Mouse (Mus musculus) fat pad, adult 2 months (tissue): ENCODE measurements around the gene Ropn1.
"Not testable (repeated sequence)": the region's sequence is repeated elsewhere in the genome, so short reads cannot be mapped to it uniquely, and the experiment has no call there.

Source experiments
- DNase-seq: peaks from one replicate; pipeline ENCODE4 v3.0.0-alpha.2; 2011; ENCODE audit warnings: low read depth, low spot score; ENCODE audit errors: extremely low read depth

The Ropn1 gene

GRCm38 (mm10) chr16:34649621-34650020, at the start of gene Ropn1:
Gene Ropn1 (plus strand): TSS chr16:34649921.
- DNase-seq = no peak

- DNase-seq = peak; percentile 54
Measured at GRCm38 (mm10) chr16:34601954-34602353, 47.8 kb upstream of the Ropn1 start.

- peak; percentile 95 for DNase-seq
Measured at GRCm38 (mm10) chr16:34603076-34603475, 46.6 kb upstream of the Ropn1 start.

GRCm38 (mm10) chr16:34603854-34604253, 45.9 kb upstream of the Ropn1 start:
- no peak for DNase-seq

- no peak for DNase-seq
Measured at GRCm38 (mm10) chr16:34605679-34606078, 44.0 kb upstream of the Ropn1 start.

GRCm38 (mm10) chr16:34610137-34610536, 39.6 kb upstream of the Ropn1 start:
- DNase-seq = no peak

GRCm38 (mm10) chr16:34614021-34614420, 35.7 kb upstream of the Ropn1 start:
- no peak for DNase-seq

- no peak for DNase-seq
Measured at GRCm38 (mm10) chr16:34627591-34627990, 22.1 kb upstream of the Ropn1 start.

- no peak for DNase-seq
Measured at GRCm38 (mm10) chr16:34628397-34628796, 21.3 kb upstream of the Ropn1 start.

- DNase-seq = no peak
Measured at GRCm38 (mm10) chr16:34635557-34635956, 14.2 kb upstream of the Ropn1 start.

- DNase-seq = no peak
Measured at GRCm38 (mm10) chr16:34643511-34644259, 6.0 kb upstream of the Ropn1 start.

GRCm38 (mm10) chr16:34653023-34653422, 3.3 kb downstream of the Ropn1 start:
- no peak for DNase-seq

- DNase-seq = not testable (repeated sequence)
Measured at GRCm38 (mm10) chr16:34657566-34657965, 7.8 kb downstream of the Ropn1 start.

GRCm38 (mm10) chr16:34657983-34658382, 8.3 kb downstream of the Ropn1 start:
- no peak for DNase-seq

- DNase-seq = no peak
Measured at GRCm38 (mm10) chr16:34658388-34658787, 8.7 kb downstream of the Ropn1 start.

- DNase-seq = no peak
Measured at GRCm38 (mm10) chr16:34664553-34664952, 14.8 kb downstream of the Ropn1 start.

- DNase-seq = no peak
Measured at GRCm38 (mm10) chr16:34667031-34667726, 17.5 kb downstream of the Ropn1 start.

GRCm38 (mm10) chr16:34668341-34668740, 18.6 kb downstream of the Ropn1 start:
- DNase-seq = no peak

- DNase-seq = no peak
Measured at GRCm38 (mm10) chr16:34671966-34672365, 22.2 kb downstream of the Ropn1 start.

GRCm38 (mm10) chr16:34672822-34673221, 23.1 kb downstream of the Ropn1 start:
- no peak for DNase-seq

GRCm38 (mm10) chr16:34674365-34674764, 24.6 kb downstream of the Ropn1 start:
- DNase-seq = no peak

GRCm38 (mm10) chr16:34681823-34682222, 32.1 kb downstream of the Ropn1 start:
- no peak for DNase-seq
